Mouse (Mus musculus) left cerebral cortex, adult 18-20 months (tissue): ENCODE measurements at regions not wholly inside any gene's neighbourhood (a gene's known extent, or its start where the extent isn't known, plus 50 kb on each side); places are given as distances from the start of the nearest gene placed in this dataset.

ENCODE experiments used
- DNase-seq, 2 experiments: peaks; one replicate each; pipeline ENCODE4 v3.0.0; 2021 to 2022; ENCODE audit warnings: low spot score in 2 of 2, mixed read lengths in 1 of 2

DNA sequence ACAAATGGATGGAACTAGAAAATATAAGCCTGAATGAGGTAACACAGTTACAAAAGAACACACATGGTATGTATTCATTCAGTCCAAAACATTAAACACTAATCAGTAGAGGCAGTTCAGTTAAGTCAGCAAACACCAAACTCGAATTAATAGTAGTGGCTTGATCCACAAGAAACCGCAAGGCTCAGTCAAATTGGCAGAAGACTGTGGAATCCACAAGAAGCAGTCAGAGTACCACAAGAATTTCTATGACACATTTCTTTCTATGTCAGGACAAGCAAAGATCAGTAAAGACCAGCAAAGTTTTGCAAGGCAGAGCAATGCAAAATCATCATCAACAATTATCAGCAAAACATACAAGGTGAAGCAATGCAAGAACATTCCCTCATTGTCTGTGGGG lies 1373.9 kb upstream of the Zeb2 start:
- DNase-seq: no peak

DNA sequence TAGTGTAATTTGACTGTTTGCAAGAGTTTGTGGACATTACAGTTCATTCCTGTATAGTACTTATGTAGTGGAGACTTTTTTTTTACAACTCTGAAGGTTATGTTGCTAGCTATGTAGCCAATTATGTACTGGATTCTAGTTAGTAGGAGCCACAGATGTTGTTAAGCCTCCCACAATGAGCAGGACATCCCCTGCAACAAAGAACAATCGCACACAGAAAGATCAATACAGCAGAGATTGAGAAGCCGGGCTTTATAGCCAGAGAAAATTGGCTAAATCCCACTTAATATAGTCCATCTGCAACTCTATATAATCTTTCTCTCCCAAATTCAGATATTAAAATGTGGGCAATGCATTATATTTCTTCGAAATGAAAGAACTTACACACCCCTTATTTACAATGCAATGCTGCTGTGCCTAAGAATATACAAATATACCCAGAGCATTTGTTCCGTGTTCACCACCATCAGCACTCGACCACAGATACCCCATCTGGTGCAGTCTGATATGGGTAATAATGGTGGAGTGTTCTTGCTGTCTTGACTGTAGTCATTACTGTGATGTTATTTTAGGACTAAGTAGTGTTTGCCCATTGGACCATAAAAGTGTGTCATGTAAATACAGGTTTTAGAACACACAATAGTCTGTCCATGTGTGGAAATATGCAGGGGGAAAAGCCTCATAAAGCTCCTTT lies 1351.9 kb upstream of the Zeb2 start:
- DNase-seq: no peak

DNA sequence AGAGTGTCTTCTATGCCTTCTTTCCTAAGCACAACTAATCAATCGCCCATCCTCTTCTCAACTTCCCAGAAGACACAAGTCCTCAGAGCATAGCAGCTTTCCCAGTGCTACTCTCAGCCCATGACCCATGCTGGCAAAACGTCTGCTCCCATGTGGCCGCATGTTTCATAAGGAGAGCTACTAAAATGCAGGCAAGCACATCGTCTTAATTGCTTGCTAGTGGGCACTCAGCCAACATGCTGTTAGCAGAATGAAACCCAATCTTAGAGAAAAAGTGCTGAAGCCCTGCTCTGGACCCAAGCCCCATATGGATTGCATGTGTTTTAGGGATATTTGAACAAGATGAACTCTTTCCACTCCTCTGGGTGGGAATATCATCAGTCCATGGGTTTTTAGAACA lies 1348.2 kb upstream of the Zeb2 start:
- no peak for DNase-seq

DNA sequence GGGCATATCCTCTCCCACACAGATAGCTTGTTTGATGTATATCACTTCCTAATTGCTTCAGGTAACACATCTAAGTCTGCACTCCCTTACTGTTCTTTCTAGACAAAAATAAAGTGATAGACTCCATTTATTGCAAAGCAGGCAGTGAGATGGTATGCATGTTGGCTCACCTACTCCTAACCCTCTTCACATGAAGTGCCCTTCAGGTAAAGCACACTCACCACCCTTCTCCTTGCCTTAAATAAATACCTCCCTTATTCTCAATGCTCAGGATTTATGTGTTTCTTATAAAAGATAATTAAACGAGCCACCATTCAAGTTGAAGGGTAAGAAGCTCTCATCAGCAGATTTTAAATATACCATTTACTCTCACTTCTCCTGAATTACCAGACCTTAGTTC lies 1347.7 kb upstream of the Zeb2 start:
- DNase-seq: no peak

DNA sequence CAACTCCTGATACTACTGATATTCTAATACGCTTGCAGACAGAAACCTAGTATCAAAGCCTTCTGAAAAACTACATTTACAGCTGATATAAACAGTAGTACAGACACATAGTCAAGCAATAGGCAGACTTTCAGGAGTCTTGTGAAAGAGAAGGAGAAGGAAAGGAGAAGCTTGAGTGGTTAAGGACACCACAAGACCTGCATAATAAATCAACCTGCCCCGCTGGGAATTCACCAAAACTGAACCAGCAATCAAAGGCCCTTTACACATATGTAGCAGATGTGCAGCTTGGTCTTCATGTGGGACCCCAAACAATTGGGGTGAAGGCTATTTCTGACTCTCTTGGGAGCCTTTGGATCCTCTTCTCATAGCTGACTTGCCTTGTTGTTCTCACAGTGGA lies 1345.5 kb upstream of the Zeb2 start:
- no peak for DNase-seq

DNA sequence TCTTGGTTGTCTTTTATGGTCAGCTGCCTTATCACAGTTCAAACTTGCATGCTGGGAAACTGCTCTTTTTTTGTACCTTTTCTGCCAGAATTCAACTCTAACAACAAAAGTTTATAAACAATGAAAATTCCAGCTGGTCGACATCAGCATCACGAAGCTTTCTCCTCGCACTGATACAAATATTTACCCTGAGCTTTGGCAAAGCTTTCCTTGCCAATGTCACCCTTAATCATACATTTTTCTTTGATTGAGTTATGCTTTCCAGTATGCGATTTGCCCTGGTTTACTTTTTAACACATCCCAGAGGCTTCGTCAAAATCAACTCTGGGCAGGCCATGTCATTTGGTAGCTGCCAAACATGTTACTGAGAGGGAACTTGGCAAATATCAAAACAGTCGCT lies 1333.5 kb upstream of the Zeb2 start:
- DNase-seq: no peak

DNA sequence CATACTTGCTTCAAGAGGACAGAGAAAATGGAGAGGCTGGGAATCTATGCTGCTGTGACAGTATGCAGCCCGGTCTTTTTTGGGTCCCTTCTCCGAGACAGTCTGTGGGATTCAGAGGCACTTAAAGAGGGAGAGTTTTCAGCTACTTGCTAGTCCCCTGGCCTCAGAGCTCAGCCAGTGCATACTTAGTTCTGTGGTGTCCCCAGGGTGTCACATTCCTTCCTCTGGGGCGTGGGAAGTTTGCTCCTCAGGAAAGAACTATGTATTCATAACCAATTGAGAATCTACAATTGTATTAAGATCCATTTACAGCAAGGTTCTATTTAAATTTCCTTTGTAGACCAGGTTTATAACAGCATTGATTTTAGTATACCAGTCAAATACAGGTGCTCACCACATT lies 1328.1 kb upstream of the Zeb2 start:
- no peak for DNase-seq

DNA sequence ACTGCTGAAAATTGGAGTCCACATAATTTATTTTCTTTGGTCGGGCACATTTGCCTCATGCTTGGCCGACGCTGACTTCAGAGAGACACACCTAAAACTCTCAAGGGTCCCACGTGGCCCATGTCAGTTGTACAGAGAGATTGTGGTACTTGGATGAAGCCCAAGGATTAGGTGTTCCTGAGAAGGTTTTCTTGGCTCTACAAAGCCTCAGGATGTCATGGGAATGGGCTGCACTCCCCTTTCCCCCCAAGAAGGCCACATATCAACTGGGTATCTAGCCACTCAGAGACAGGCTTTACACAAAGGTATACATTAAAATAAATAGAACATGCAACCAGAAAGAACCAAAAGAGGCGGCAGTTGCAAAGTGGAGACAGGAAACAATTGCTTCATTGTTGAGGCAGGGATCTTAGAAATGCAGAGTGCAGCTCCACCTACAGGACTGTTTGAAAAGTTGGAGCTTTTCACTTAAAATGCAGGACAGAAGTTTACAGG lies 1326.5 kb upstream of the Zeb2 start:
- peak; percentile 32 to 33 for DNase-seq

DNA sequence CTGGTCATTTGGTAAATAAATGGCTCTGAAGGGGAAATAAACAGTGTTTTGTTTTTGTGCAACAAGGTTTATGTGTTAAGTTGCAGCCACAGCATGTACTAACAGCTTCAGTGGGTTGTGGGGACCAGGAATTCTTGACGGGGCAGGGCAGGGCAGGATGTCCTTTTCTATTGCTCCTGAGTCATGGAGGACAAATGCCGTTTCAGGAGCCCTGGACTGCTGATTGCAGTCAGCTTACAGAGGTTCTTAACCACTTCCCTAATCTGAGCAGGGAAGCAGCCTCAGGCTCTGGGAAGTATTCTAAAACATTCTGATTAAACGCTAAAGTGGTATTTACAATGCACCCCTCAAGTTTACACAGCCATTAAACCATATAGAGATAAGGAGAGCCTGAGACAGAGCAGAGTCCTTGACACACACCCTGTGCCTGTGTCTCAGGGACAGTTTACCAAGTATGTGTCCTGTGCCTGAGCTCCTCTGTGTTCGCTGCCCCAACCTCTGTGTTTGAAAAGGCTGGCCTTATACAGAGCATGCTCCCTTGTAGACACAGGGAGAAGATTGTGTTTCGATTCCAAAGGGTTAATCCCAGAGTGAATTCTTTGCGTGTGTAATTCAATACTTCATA lies 1326.0 kb upstream of the Zeb2 start:
- no peak for DNase-seq

DNA sequence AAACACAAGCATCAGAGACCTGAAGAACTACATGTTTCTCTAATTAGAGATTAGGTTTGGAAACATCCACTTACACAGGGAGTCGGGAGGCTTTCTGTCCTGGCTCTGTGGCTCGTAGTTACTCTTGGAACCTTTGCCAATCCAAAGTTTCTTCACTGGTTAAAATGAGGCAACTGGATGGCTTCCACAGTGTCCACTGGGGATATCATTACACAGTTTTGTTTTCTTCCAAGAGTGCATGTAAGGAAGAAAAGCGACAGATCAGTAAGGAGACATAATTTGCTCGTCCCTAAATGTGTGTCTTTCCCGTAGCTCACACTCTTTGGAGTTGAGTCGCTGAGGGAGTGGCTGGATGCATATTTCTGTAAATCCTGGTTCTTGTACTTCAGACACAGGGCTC lies 1325.4 kb upstream of the Zeb2 start:
- DNase-seq: no peak

DNA sequence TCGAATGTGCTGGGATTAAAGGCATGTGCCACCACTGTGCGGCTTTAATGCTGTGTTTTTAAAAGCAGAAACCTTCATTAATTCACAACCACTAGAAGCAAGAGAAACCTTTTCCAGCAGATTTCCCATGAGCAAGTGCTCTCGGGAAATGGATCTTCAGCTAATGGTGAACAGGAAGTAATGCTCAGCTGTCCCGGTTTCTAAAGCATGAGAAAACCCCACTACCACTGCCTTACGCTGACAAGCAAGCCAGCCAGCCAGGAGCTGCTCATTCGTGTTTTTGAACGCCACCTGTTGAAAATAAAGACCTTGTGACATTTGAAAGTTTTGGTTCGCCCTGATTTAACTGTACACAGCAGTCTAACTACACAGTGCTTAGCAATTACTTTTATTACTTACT lies 1324.7 kb upstream of the Zeb2 start:
- DNase-seq: no peak

DNA sequence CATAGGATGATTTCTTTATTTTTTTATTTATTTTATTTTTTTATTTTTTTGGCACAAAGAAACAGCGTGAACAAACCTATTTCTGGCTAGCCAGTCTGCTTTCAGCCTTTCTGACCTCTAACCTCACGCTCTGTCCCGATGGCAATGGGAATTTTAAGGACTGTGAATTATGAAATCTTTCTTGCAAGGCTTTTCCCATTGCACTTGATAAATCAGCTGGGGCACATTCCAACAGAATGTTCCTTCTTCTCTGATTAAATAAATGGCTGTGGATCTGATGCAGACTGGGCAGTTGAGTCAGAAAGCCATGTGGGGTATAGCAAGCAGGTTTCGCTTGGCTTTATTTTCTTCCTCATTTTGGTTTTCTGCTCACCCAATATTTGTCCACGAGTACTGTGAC lies 1324.2 kb upstream of the Zeb2 start:
- no peak for DNase-seq

DNA sequence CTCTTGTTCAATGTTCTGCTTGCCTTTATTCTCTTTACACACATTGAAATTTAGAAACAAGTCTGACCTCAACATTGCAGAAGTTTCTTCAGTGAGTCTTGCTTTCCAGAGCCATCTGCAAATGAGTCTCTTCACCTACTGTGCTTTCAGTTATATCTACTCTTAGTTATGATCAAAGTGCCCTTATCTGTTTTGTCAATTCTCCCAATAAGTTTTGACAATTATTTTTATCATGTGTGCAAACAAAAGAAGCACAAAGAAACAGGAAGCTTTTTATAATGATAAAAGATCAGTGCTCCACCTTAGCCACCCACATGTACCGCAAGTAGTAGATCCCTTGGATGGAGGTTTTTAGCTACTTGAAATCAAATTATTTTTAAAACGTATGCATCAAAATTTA lies 1322.8 kb upstream of the Zeb2 start:
- no peak for DNase-seq

DNA sequence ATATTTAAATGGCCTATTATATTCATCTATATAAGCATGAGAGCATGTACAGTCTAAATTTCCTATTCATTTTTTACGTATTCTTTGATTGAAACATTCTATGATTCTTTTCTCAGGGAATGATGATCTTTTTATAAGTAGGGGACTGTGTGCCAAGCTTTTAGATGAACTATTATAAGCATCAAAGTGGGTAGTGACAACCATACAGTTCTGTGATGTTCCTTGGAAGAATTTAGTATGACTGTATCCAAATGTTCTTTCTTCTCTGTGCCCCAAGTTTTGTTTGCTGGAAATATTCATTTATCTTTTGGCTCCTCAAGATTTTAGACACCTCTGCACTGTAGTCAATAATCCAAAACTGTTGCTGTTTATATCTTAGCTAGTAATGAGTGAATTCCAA lies 1301.1 kb upstream of the Zeb2 start:
- no peak for DNase-seq

DNA sequence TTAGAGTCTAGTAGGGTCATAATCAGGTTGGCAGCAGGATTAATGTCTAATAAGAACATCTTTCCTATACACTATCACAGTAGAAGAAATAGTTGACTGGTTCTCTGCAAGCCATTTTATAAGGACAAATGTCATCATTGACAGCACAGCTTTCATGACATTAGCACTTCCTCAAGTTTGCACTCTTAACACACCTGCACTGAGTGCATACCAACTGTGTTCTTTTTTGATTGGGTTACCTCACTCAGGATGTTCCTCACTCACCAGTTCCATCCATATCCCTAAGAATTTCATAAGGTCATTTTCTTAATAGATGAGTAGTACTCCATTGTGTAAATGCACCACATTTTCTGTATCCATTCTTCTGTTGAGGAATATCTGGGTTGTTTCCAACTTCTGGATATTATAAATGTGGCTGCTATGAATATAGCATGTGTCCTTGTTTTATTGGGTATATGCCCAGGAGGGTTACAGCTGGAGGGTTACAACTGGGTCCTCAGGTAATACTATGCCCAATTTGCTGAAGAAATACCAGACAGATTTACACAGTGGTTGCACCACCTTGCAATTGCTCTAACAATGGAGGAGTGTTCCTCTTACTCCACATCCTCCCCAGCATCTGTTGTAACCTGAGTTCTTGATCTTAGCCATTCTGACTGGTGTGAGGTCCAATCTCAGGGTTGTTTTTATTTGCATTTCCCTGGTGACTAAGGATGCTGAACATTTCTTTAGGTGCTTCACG lies 1285.3 kb upstream of the Zeb2 start:
- DNase-seq: no peak

DNA sequence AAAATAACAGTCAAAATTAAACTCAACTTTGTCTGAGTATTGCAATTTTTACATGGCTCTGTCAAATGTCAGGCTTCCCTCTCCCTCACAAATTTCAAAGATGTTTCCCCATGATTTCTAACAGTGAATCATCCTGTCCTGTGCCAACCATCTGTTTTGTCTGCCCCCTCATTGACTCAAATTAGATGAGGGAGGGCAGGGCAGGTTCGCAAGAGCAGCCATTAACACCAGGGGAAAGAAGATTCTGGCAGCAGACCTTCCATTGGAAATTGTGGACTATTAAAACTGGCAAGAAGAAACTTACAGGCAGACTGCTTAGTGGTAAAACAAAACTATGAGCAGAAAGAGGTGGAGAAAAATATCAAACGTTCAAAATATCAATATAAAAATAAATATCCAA lies 1277.0 kb upstream of the Zeb2 start:
- DNase-seq: no peak

DNA sequence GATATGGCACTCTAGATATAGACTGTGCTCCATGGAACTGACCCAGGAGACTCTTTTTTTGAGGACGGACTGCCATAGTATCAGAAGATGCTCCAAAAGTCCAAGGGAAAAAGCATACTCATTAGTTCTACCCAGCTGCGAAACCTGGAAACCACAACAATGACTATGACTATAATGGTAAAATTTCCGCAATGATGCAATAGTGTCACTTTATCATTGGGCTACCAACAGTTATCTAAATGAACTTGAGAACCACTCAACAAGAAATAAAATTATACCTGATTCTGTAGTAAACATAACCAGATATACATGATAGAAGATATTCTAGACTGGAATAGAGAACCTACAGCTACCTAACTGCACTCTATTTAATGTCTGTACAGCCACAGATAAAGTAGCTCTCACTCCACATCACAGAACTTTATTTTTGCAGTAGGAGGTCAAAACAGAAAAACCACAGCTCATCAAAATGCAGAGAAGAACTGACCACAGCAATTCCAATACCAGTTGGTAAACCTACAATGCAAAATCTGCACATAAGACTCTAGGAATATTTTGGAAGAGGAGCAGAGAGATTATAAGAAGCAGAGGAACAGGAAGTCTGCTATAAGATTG lies 1255.8 kb upstream of the Zeb2 start:
- DNase-seq: no peak

DNA sequence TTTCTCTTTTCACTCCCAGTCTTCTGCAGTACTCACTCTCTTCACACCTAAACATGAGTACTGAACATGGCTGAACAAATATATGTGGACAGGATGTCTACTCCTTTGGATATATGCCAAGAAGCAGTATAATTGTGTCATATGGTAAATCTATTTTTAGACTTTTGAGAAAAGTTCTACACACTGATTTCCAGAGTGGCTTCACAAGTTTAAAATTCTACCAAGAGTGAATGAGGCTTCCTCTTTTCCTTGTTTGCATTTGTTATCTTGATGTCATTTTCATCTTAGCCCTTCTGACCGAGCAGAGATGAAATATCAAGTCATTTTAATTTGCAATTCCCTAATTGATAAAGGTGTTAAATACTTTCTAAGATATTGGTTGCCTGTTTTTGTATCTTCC lies 1254.6 kb upstream of the Zeb2 start:
- DNase-seq: no peak

DNA sequence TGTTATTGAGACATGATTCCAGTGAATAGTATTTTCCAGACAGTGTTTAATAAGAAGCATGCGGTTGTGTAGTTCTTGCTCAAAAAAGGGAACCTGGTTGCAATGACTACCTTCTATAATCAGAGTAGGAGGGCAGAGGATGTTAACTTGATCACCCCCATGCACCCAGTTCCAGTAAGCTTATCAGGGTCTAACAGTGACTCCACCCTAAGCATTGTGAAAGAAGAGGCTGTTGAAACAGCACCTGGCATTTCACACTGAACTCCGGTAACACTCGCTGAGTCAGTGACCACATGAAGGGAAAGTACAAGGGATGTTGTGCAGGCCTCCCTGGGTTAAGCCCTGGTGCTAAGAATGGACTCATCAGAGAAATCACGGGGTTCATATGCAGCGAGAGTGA lies 1253.8 kb upstream of the Zeb2 start:
- no peak for DNase-seq

DNA sequence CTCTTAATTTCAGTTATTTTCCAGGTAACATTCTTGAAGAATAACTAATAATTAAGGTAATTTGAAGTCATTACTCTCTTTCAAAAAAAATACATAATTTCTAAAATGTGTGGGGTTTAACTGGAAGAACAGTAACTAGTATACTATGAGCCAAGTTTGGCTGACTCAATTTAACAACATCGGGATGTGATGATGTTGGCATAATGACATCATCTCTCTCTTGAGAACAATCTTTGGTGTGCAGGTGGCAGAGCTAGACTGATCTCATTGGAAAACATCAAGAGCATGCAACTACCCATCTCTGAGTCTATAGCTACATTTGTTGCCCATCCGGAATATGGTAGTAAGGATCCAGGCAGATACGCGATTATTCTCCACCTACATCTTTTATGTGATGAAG lies 1251.7 kb upstream of the Zeb2 start:
- DNase-seq: no peak

DNA sequence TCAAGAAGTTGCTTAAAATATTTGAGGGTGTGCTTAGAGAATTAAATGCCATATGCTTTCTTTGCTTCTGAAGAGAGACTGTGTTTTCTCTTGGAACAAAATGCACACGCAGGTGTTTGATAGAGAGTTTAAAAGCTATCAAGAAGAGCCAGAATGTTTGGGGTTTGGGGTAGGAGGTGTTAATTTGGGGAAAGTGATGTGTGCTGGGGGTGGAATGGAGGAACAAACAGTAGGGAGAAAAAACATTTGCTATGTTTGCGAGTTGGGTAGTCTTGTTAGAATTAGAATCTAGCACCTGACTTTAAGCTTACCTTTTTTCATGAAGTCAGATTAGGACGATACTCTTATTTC lies 1248.9 kb upstream of the Zeb2 start:
- peak in 1 of 2 experiments; percentile 12 for DNase-seq

DNA sequence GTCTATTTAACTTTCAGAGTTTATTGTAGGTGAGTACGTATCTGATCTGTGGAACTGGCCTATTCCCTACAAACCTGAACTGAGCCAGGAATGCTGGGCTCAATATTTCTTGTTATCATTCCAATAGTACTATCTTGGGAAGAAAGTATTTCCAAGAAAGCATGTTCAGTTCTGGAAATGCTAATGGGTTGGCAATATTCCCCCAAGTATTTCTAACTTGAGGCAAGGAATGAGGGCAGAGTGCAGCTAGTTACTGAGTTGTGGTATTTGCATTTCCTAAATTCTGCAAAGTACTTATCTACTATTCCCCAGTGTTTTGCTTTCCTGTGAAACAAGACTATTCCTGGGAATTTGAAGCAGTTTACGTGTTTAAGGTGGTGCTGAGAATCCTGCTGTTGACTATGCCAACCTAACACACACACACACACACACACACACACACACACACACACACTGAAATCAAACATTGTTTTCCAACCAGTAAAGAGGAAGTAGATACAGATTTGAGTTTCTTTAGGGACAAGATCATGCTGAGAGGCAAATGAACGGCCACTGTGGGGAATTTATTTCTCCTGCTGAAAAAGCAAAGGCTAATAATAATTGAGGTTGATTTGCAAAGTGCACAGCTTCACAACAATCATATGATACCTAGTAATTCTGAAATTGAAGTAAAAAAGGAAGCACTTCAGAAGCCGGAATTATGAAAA lies 1248.4 kb upstream of the Zeb2 start:
- no peak for DNase-seq
